ENCODE assay signal across 26 mouse cellular contexts in genomic region chr14:21550576-21550975, GRCm38 (mm10).
DNase-seq lines count a peak whose midpoint lies in the region; ATAC-seq and TF ChIP-seq lines count a peak whose summit lies in the region.
"Had no signal": no experiment of that assay in that cellular context is flagged by ENCODE, and none has a peak within 500 bp of the region (broad histone marks: within the 10 kb centered on the region; RNA-seq: fewer than 3 reads in every experiment).

No protein-coding gene starts in this region.

- no peaks in the 10 kb centered on the region for H3K9me3 ChIP-seq in kidney, postnatal 0 days (replicated peaks; ENCODE audit: low read length)
- H3K9me3 ChIP-seq in kidney, embryonic 14.5 days (ENCODE audit: control insufficient read depth, low read length), result no peaks in the 10 kb centered on the region
- no peaks in the 10 kb centered on the region for H3K9me3 ChIP-seq in forebrain, embryonic 12.5 days
- H3K9me3 ChIP-seq: forebrain, embryonic 10.5 days; heart, embryonic 10.5 days; heart, embryonic 13.5 days; hindbrain, embryonic 15.5 days had no signal

- WGBS in kidney, postnatal 0 days, result 60% methylated on average over 7 of the region's 7 CpGs
- 71% methylated on average over 7 of the region's 7 CpGs for WGBS in kidney, embryonic 14.5 days
- WGBS in forebrain, embryonic 12.5 days, result 83% methylated on average over 7 of the region's 7 CpGs

- no peak overlapping the region for H3K4me3 ChIP-seq in kidney, postnatal 0 days (replicated peaks; ENCODE audit: low read depth, low read length)
- no peak overlapping the region for H3K4me3 ChIP-seq in kidney, embryonic 14.5 days (ENCODE audit: low read length)
- no peak overlapping the region for H3K4me3 ChIP-seq in left cerebral cortex, adult 2 months
- no peak overlapping the region for H3K4me3 ChIP-seq in forebrain, embryonic 12.5 days (replicated peaks)
- H3K4me3 ChIP-seq: forebrain, embryonic 10.5 days; heart, adult 2 months; heart, embryonic 10.5 days; heart, embryonic 13.5 days; hindbrain, embryonic 15.5 days had no signal

- ATAC-seq in kidney, postnatal 0 days (replicated peaks; ENCODE audit: low FRiP score, low read depth), result no peak
- no peak for ATAC-seq in kidney, embryonic 14.5 days (ENCODE audit: low FRiP score, low TSS enrichment)
- no peak for ATAC-seq in forebrain, embryonic 12.5 days (ENCODE audit: low FRiP score)
- ATAC-seq: activated CD4-positive, CD25-positive, alpha-beta regulatory T cell, adult 4 months; CD4-positive, CD25-positive, alpha-beta regulatory T cell, adult 4 months; forebrain, embryonic 14.5 days; forebrain, postnatal 0 days had no signal

- H3K4me1 ChIP-seq in kidney, postnatal 0 days (replicated peaks; ENCODE audit: insufficient read depth, low read length), result peaks cover 18% of the 10 kb centered on the region
- peaks cover 25% of the 10 kb centered on the region for H3K4me1 ChIP-seq in kidney, embryonic 14.5 days (ENCODE audit: control insufficient read depth, insufficient read depth, low read length)
- peaks cover 49% of the 10 kb centered on the region for H3K4me1 ChIP-seq in forebrain, embryonic 12.5 days

- H3K27ac ChIP-seq in kidney, postnatal 0 days, result no peak overlapping the region
- no peak overlapping the region for H3K27ac ChIP-seq in kidney, embryonic 14.5 days (ENCODE audit: low read depth, low read length)
- H3K27ac ChIP-seq in left cerebral cortex, adult 2 months, result peak overlapping the region; percentile 63
- no peak overlapping the region for H3K27ac ChIP-seq in forebrain, embryonic 12.5 days
- H3K27ac ChIP-seq: forebrain, embryonic 10.5 days; heart, adult 2 months; heart, embryonic 10.5 days; heart, embryonic 13.5 days; hindbrain, embryonic 15.5 days had no signal

- no peak overlapping the region for H3K9ac ChIP-seq in kidney, postnatal 0 days (ENCODE audit: low read depth, low read length)
- H3K9ac ChIP-seq in kidney, embryonic 14.5 days (ENCODE audit: low read depth, low read length), result no peak overlapping the region
- H3K9ac ChIP-seq in forebrain, embryonic 12.5 days, result no peak overlapping the region
- H3K9ac ChIP-seq: forebrain, postnatal 0 days; heart, embryonic 13.5 days; hindbrain, embryonic 15.5 days had no signal

- H3K4me2 ChIP-seq in kidney, postnatal 0 days (ENCODE audit: low read length), result no peak overlapping the region
- H3K4me2 ChIP-seq in kidney, embryonic 14.5 days (replicated peaks; ENCODE audit: low read depth, low read length), result no peak overlapping the region
- H3K4me2 ChIP-seq in forebrain, embryonic 12.5 days, result no peak overlapping the region
- H3K4me2 ChIP-seq: heart, embryonic 13.5 days; hindbrain, embryonic 15.5 days had no signal

- intact Hi-C loops in left cerebral cortex, adult 2 months (cut with DNase I), result no loop called here
- intact Hi-C loops in left cerebral cortex, postnatal 4 days (cut with DNase I), result no loop called here

- DNase-seq in kidney, postnatal 0 days (ENCODE audit: low spot score), result peak; percentile 77
- no peak for DNase-seq in left cerebral cortex, adult 2 months (ENCODE audit: extremely low spot score in 1 of 2, low spot score in 2 of 2)
- DNase-seq in left cerebral cortex, postnatal 4 days, result no peak
- DNase-seq in right cerebral cortex, adult 18-20 months, result peak; percentile 37
- DNase-seq in right cerebral cortex, postnatal 25 days, result no peak
- DNase-seq in telencephalon, adult 2 months (ENCODE audit: low read depth, low spot score), result peak; percentile 51
- DNase-seq: adrenal gland, adult 8-10 months; adrenal gland, postnatal 25 days; cerebellum, adult 18-20 months; cerebellum, adult 9-10 months; cerebellum, postnatal 14 days; forebrain, postnatal 0 days; gastrocnemius, postnatal 10 days; gastrocnemius, postnatal 36 days; heart, adult 2 months; heart, postnatal 14 days; heart, postnatal 4 days had no signal

- H3K36me3 ChIP-seq in kidney, postnatal 0 days (ENCODE audit: insufficient read depth, low read length), result no peaks in the 10 kb centered on the region
- H3K36me3 ChIP-seq in kidney, embryonic 14.5 days (ENCODE audit: control insufficient read depth, insufficient read depth, low read length), result no peaks in the 10 kb centered on the region
- H3K36me3 ChIP-seq in forebrain, embryonic 12.5 days (replicated peaks), result no peaks in the 10 kb centered on the region
- H3K36me3 ChIP-seq: forebrain, embryonic 10.5 days; heart, embryonic 10.5 days; heart, embryonic 13.5 days; hindbrain, embryonic 15.5 days had no signal

- no peak for TF ChIP-seq CTCF in kidney, postnatal 0 days (IDR thresholded peaks at IDR 0.05; ENCODE audit: low read depth)
- TF ChIP-seq CTCF in left cerebral cortex, adult 2 months (IDR thresholded peaks at IDR 0.05), result no peak

- no peaks in the 10 kb centered on the region for H3K27me3 ChIP-seq in kidney, postnatal 0 days (ENCODE audit: insufficient read depth, low read length)
- H3K27me3 ChIP-seq in kidney, embryonic 14.5 days (ENCODE audit: control insufficient read depth, insufficient read depth, low read length), result no peaks in the 10 kb centered on the region
- no peaks in the 10 kb centered on the region for H3K27me3 ChIP-seq in forebrain, embryonic 12.5 days
- H3K27me3 ChIP-seq: heart, embryonic 13.5 days; hindbrain, embryonic 15.5 days had no signal

Comparison
In these comparisons a context has a peak if more than half of its experiments do, and no peak if none do; other contexts are left out.
1. DNase-seq: peak in kidney, postnatal 0 days (single experiment), right cerebral cortex, adult 18-20 months (single experiment) and telencephalon, adult 2 months (single experiment); none in left cerebral cortex, adult 2 months (0 of 2), left cerebral cortex, postnatal 4 days (single experiment) and right cerebral cortex, postnatal 25 days (single experiment).